Mouse (Mus musculus): Measurements from ENCODE around the gene Gm37240.

DNA sequence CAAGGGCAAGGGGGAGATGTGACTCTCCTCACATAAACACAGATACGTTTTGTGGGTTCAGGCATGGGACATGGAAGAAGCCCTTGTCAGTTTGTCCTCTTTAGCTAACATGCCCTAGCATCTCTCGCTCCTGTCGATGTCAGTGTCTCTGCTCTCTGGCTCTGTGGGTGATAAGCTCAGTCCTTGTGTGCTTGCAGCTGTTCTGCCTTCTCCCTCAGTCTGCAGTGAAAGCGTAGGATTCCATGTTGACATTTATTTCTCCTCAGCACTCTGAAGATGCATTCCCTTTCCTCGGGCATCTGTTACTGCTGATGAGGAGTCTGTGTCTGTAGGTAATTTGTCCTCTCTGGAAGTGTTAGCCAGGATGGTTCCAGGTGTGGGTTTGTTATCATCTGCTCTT lies 304.1 kb downstream of the Gm37240 start:
- TF ChIP-seq POLR2A (IDR thresholded peaks at IDR 0.05; ENCODE audit: borderline replicate concordance, insufficient read depth, low read length), result no peak
- TF ChIP-seq CTCF (IDR thresholded peaks at IDR 0.05; ENCODE audit: borderline replicate concordance, insufficient read depth, low read depth, low read length), result no peak
